Mouse (Mus musculus) intestine, postnatal 0 days (tissue): ENCODE results near the gene Bak1. TPM values are rescaled to one million over a fixed set of nuclear protein-coding genes. Genes with fewer than 3 reads are reported as not detected.
A peak's percentile ranks its signal among the peaks of the same experiment; 100 is the strongest.

Experiments used
- ATAC-seq: fragments of 200-750 bp; cut with Nextera tagmentation; 2 replicates; pipeline ENCODE4 v1.8.0; 2017; ENCODE audit warnings: mild to moderate bottlenecking, moderate TSS enrichment, moderate library complexity
- H3K27ac ChIP-seq: fragments of 300-500 bp; sonication (generic); 2 replicates; pipeline ENCODE4 v1.5.1; 2014; ENCODE audit warnings: mild to moderate bottlenecking, low read depth, low read length, moderate library complexity
- H3K27me3 ChIP-seq: fragments of 300-500 bp; sonication (generic); replicated peaks from 2 replicates; pipeline ENCODE4 v1.6.1; 2014; ENCODE audit warnings: low read length, mixed read lengths; ENCODE audit not compliant: control insufficient read depth, insufficient read depth
- H3K36me3 ChIP-seq: fragments of 300-500 bp; sonication (generic); 2 replicates; pipeline ENCODE4 v1.6.1; 2014; ENCODE audit warnings: mild to moderate bottlenecking, moderate library complexity; ENCODE audit not compliant: control insufficient read depth, insufficient read depth
- H3K4me1 ChIP-seq: fragments of 300-500 bp; sonication (generic); replicated peaks from 2 replicates; pipeline ENCODE4 v1.6.1; 2014; ENCODE audit warnings: antibody characterized with exemption, low read length, mixed read lengths; ENCODE audit not compliant: control insufficient read depth, insufficient read depth
- H3K4me2 ChIP-seq: fragments of 300-500 bp; sonication (generic); replicated peaks from 2 replicates; pipeline ENCODE4 v1.6.1; 2014; ENCODE audit warnings: low read depth, mild to moderate bottlenecking, moderate library complexity
- H3K4me3 ChIP-seq: fragments of 300-500 bp; sonication (generic); 2 replicates; pipeline ENCODE4 v1.5.1; 2014; ENCODE audit warnings: low read depth, low read length
- H3K9ac ChIP-seq: fragments of 300-500 bp; sonication (generic); 2 replicates; pipeline ENCODE4 v1.6.1; 2014; ENCODE audit warnings: mild to moderate bottlenecking, low read depth, low read length
- H3K9me3 ChIP-seq: fragments of 300-500 bp; sonication (generic); 2 replicates; pipeline ENCODE4 v1.6.1; 2016; ENCODE audit warnings: mixed run types; ENCODE audit not compliant: control insufficient read depth
- CTCF ChIP-seq: sonication (generic); IDR thresholded peaks from 2 replicates; pipeline ENCODE4 v1.5.1; 2016; ENCODE audit warnings: low read depth, mild to moderate bottlenecking, control low read depth, antibody characterized with exemption, moderate library complexity
- WGBS: fragments of 180-500 bp; shearing (Covaris S2); extraction: QIAGEN DNeasy Blood & Tissue Kit; methylation state at CpG from one replicate; pipeline ENCODE4 v1.1.7; 2014; 5-methylcytosine and 5-hydroxymethylcytosine counted together
- polyA plus RNA-seq: library from polyadenylated mRNA; unstranded; fragments of >200 nt; fragmentation: Nextera tagmentation; extraction: Ambion mirVana; gene quantifications from 2 replicates; pipeline ENCODE4 v1.2.1, GENCODE M21; 2015

The Bak1 gene
- polyA plus RNA-seq, 1 experiment from 2014 or later, result 18.1 TPM

DNA sequence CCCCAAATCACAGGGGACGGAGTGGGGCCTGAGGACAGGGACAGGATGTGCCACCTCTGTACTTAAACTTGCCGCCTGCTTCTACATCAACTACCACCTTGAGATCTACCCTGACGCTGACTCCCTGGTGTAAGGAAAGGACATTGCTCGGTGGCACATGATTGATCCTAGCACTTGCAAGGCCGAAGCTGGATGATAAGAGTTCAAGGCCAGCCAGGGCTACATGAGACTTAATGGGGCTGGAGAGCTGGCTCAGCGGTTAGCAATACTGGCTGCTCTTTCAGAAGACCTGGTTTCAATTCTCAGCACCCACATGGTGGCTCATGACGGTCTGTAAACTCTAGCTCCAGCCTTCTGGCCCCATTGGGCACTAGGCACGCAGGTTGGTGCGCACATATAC, 7.1 kb downstream of the Bak1 start:
- no peak for TF ChIP-seq CTCF
- Histone ChIP-seq H3K4me2 (no peak overlapping the region), H3K9me3 (no peaks in the 10 kb centered on the region), H3K4me3 (no peak overlapping the region), H3K4me1 (0 out of 2 replicates have a peak, but pooled peaks cover 4% of the 10 kb centered on the region), H3K27me3 (no peaks in the 10 kb centered on the region), H3K36me3 (peaks cover 61% of the 10 kb centered on the region), H3K9ac (no peak overlapping the region), H3K27ac (no peak overlapping the region)
- 88% methylated on average over 9 of the region's 9 CpGs for WGBS
- no peak for ATAC-seq

DNA sequence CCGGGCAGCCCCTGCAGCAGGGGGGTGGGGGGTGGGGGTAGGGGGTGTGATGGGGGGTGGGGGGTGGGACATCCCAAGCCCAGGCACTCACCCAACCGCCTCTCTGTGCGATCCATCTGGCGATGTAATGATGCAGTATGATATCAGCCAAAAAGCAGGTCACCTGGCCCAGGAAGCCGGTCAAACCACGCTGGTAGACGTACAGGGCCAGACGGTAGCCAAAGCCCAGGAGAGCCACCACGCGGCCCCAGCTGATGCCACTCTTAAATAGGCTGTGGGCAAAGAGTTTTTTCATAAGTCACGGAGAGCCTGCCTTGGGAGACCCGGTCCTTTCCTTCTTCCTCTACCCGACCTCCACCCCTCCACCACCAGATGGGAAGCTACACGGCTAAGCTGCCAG, 7.7 kb downstream of the Bak1 start:
- no peak overlapping the region for H3K27ac ChIP-seq
- peaks cover 61% of the 10 kb centered on the region for H3K36me3 ChIP-seq
- no peak overlapping the region for H3K4me3 ChIP-seq
- H3K4me1 ChIP-seq, result 0 out of 2 replicates have a peak, but pooled peaks cover 4% of the 10 kb centered on the region
- 89% methylated on average over 14 of the region's 14 CpGs for WGBS
- no peaks in the 10 kb centered on the region for H3K27me3 ChIP-seq
- no peak overlapping the region for H3K4me2 ChIP-seq
- no peak overlapping the region for H3K9ac ChIP-seq
- no peak for TF ChIP-seq CTCF
- no peak for ATAC-seq
- no peaks in the 10 kb centered on the region for H3K9me3 ChIP-seq

DNA sequence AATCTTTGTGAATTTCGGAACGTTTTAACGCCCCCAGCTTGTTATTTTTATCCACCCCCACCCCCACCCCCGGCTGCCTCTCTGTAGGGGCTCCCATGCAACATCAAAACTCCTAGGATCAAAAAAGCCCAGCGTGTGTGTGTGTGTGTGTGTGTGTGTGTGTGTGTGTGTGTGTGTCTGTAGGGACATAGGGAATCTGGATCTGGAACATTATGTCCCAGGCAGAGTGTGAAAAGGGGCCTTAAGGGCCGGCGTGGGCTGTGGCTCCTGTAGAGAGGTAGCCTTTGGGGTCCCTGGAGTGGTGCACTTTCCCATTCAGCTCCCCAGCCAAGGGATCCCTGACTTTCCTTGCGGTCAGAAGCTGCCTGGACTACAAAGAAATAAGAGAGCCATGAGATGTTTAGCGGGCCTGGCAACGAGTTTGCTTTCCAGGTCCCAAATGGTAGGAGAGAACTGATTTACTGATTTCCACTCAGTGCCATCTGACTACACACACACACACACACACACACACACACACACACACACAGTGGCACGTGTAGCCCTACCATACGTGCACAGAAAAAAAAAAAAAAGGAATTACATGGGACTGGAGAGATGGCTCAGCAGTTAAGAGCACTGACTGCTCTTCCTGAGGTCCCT, 10.1 kb downstream of the Bak1 start:
- no peak overlapping the region for H3K9ac ChIP-seq
- 42% methylated on average over 12 of the region's 12 CpGs for WGBS
- H3K27me3 ChIP-seq, result no peaks in the 10 kb centered on the region
- ATAC-seq, result no peak
- H3K4me2 ChIP-seq, result peak overlapping the region; percentile 70
- no peaks in the 10 kb centered on the region for H3K9me3 ChIP-seq
- peaks cover 40% of the 10 kb centered on the region for H3K36me3 ChIP-seq
- no peak for TF ChIP-seq CTCF
- H3K27ac ChIP-seq, result no peak overlapping the region
- H3K4me3 ChIP-seq, result peak overlapping the region; percentile 45
- 0 out of 2 replicates have a peak, but pooled peaks cover 4% of the 10 kb centered on the region for H3K4me1 ChIP-seq

DNA sequence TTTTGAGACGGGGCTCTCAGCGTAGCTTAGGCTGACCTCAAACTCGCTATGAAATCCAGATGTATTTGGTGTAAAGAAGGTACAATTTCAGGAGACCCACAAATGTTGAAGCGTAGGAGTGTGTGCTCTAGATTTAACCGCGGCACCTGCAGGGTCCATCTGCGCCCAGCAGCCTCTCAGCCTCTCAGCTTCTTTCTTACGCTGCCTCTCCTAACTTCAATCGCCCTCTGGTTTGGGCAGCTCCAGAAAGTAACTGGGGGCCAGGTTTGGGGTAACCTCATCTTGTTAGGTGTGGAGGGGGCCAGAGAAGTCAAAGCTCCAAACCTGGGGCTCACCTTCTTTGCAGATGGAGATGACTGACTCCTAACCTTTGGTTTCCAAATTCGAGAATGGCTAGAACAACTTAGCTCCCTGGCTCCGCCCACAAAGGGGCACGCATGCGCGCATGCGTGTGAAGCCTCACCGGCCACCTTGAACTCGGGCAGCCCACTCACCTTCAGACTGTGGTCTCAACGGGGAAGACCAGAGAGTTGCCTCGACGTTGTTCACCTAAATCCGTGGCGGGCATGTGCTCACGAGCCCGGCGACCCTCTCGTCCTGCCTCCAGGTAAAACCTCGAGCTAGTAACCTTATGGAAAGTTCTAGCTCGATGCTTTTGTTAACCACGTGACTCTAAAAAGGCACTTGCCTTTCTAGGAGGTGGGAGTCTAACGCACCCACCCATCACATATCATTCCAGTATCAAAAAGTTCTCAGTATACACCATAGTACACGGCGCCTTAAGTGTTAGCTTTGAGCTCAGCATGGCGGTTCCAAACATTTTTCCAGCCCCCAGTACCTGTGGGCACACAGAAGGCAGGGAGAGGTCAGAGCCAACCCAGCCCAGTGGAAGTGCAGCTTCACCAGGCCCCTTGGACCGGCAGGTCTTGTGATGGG, 11.0 kb downstream of the Bak1 start:
- H3K9ac ChIP-seq, result peak overlapping the region; percentile 50
- H3K4me2 ChIP-seq, result peak overlapping the region; percentile 70
- ATAC-seq, result peak; percentile 62; the same call in 1 of the 2 replicates
- no peaks in the 10 kb centered on the region for H3K27me3 ChIP-seq
- H3K9me3 ChIP-seq, result no peaks in the 10 kb centered on the region
- no peak for TF ChIP-seq CTCF
- peaks cover 33% of the 10 kb centered on the region for H3K36me3 ChIP-seq
- H3K27ac ChIP-seq, result no peak overlapping the region
- 0 out of 2 replicates have a peak, but pooled peaks cover 4% of the 10 kb centered on the region for H3K4me1 ChIP-seq
- H3K4me3 ChIP-seq, result peak overlapping the region; percentile 45
- WGBS, result 9% methylated on average over 34 of the region's 34 CpGs

DNA sequence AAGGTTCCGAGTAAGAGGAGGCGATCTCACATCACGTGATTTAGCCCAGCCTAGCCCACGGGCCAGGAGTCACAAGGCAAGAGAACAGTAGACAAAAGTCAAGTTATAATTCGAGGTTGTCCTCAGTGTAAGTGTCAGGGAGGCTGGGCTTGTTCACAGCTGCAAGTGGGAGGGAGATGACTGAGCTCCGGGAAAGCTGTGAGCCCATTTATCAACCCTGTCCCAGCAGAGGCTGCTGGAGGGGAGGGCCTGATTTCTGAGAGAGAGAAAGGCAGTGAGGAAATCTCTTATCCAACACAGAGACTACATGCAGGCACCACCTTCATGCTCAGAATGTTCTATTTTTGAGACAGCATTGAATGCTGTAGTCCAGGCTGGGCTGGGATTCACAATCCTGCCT, 15.9 kb downstream of the Bak1 start:
- H3K36me3 ChIP-seq, result no peaks in the 10 kb centered on the region
- ATAC-seq, result no peak
- H3K9ac ChIP-seq, result no peak overlapping the region
- H3K4me1 ChIP-seq, result peaks cover 4% of the 10 kb centered on the region; the same call in 1 of the 2 replicates
- no peak overlapping the region for H3K4me3 ChIP-seq
- no peaks in the 10 kb centered on the region for H3K9me3 ChIP-seq
- no peak overlapping the region for H3K27ac ChIP-seq
- H3K4me2 ChIP-seq, result no peak overlapping the region
- WGBS, result 44% methylated on average over 6 of the region's 6 CpGs
- no peak for TF ChIP-seq CTCF
- H3K27me3 ChIP-seq, result no peaks in the 10 kb centered on the region

DNA sequence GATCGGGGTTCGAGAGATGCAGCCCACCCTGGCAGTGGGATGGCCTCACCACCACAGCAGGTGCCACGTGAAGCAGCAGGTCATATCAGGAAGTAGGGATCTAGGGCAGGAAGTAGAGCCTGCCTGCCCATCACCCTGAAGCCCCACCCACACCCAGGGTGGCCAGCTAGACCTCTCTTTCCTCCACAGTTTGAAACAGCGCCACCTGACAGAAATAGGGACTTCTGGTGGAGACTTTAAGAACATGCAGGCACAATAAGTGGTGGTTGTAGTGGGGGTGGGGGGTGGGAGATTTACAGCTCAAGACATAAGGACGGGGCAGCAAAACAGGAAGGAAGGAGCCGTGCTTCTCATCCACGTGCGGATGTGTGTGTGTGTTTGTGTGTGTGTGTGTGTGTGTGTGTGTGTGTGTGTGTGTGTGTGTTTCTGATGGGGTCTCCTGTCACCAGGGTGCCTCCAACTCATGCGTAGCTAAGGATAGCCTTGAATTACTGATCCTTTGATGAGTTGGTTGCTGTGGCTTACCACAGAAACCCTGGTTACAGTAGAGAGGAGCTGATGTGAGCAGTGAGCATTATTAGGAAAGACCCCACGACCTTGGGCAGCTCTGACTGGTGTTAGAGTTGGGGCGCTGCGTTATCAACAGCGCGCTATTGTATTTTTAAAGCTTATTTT, 16.7 kb downstream of the Bak1 start:
- Histone ChIP-seq H3K9ac (no peak overlapping the region), H3K27me3 (no peaks in the 10 kb centered on the region), H3K4me3 (no peak overlapping the region), H3K27ac (no peak overlapping the region), H3K4me2 (no peak overlapping the region), H3K4me1 (no peaks in the 10 kb centered on the region; the same call in 1 of the 2 replicates), H3K9me3 (no peaks in the 10 kb centered on the region), H3K36me3 (no peaks in the 10 kb centered on the region)
- peak; percentile 46 for TF ChIP-seq CTCF
- peak; percentile 42; the same call in 1 of the 2 replicates for ATAC-seq
- 58% methylated on average over 14 of the region's 14 CpGs for WGBS
